Mouse (Mus musculus) liver, embryonic 11.5 days (tissue): ENCODE measurements around the gene Fance. TPM values are rescaled to one million over a fixed set of nuclear protein-coding genes. Genes with fewer than 3 reads are reported as not detected.
"Not testable (repeated sequence)": the region's sequence is repeated elsewhere in the genome, so short reads cannot be mapped to it uniquely, and the experiment has no call there.

ENCODE experiments used
- ATAC-seq: fragments of 200-750 bp; cut with Nextera tagmentation; replicated peaks from 2 replicates; pipeline ENCODE4 v1.8.0; 2017; ENCODE audit warnings: moderate number of reproducible peaks, mild to moderate bottlenecking, moderate TSS enrichment, moderate library complexity; ENCODE audit not compliant: low FRiP score
- DNase-seq: peaks from one replicate; pipeline ENCODE4 v3.0.0-alpha.2; 2017; ENCODE audit warnings: low spot score
- H3K27ac ChIP-seq: fragments of 300-500 bp; sonication (generic); 2 replicates; pipeline ENCODE4 v1.5.1; 2014; ENCODE audit warnings: mild to moderate bottlenecking, low read depth, low read length, control low read depth
- H3K27me3 ChIP-seq: fragments of 300-500 bp; sonication (generic); replicated peaks from 2 replicates; pipeline ENCODE4 v1.6.1; 2014; ENCODE audit warnings: low read length, mixed read lengths; ENCODE audit not compliant: control insufficient read depth, insufficient read depth
- H3K36me3 ChIP-seq: fragments of 300-500 bp; sonication (generic); 2 replicates; pipeline ENCODE4 v1.6.1; 2014; ENCODE audit warnings: mild to moderate bottlenecking, low read length, moderate library complexity, mixed read lengths; ENCODE audit not compliant: control insufficient read depth, insufficient read depth
- H3K4me1 ChIP-seq: fragments of 300-500 bp; sonication (generic); replicated peaks from 2 replicates; pipeline ENCODE4 v1.6.1; 2014; ENCODE audit warnings: low read length, mixed read lengths; ENCODE audit not compliant: control insufficient read depth, insufficient read depth
- H3K4me2 ChIP-seq: fragments of 300-500 bp; sonication (generic); 2 replicates; pipeline ENCODE4 v1.6.1; 2014; ENCODE audit warnings: mild to moderate bottlenecking, control low read depth, moderate library complexity
- H3K4me3 ChIP-seq: fragments of 300-500 bp; sonication (generic); 2 replicates; pipeline ENCODE4 v1.5.1; 2014; ENCODE audit warnings: low read depth, low read length, control low read depth
- H3K9ac ChIP-seq: fragments of 300-500 bp; sonication (generic); 2 replicates; pipeline ENCODE4 v1.6.1; 2014; ENCODE audit warnings: low read depth, low read length, control low read depth
- H3K9me3 ChIP-seq: fragments of 300-500 bp; sonication (generic); 2 replicates; pipeline ENCODE4 v1.6.1; 2016; ENCODE audit warnings: low read length, inconsistent platforms, mixed read lengths; ENCODE audit not compliant: control insufficient read depth
- WGBS: fragments of 180-500 bp; shearing (Covaris S2); extraction: QIAGEN DNeasy Blood & Tissue Kit; methylation state at CpG from one replicate; pipeline ENCODE4 v1.1.7; 2014; 5-methylcytosine and 5-hydroxymethylcytosine counted together
- polyA plus RNA-seq: library from polyadenylated mRNA; unstranded; fragments of >200 nt; fragmentation: Nextera tagmentation; extraction: Ambion mirVana; gene quantifications from 2 replicates; pipeline ENCODE4 v1.2.1, GENCODE M21; 2014

Gene Fance
- polyA plus RNA-seq, 1 experiment from 2014 or later = 31.1 TPM

DNA sequence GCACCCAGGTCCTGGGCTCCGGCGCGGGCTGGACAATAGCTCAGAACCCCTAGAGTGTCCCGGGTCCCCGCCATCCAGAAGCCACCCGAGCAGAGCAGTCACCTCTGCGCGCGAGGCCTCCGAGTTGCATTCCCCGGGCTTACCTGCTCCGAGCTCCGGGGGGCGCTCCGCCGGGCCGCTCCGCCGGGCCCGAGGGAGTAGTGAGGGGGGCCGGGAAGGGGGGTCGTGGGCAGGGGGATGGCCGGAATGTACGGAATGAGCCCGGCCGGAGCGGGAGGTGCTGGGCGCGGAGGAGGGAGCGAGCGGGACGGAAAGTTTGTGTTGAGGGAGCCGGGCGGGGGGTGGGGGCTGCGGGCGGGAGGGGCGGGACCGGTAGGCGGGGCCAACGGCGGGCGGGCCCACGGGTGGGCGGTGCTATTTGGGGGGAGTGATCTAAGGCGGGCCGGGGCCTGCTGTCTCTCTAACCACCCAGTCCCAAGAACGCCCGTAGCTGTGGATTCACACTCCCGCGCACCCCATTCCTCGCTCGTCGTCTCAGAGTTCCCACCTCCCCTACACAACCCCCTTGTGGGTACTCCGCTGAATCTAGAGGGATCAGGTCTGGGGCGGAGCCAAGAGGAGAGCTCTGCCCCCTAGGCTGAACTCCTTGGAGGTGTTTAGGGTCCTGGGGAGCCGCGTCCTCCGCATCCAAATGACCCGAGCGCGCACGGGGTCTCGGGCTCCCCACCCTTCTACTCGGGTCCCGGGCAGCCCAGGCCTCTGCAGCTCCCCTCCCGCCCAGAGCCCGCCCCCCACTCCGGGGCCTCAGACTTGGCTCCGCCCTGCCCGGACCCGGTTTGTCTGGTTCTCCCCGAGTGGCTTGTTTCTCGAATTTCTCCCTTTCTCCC lies 37.4 kb downstream of the Fance start, which contains the start of gene Tead3:
Tead3 (minus strand) TSS at position 352 of the 887 bp plus-strand sequence.
- DNase-seq (peak; percentile 91), ATAC-seq (peak; percentile 78)
- H3K27ac ChIP-seq = peak within 1 kb of the TSS; percentile 95
- H3K9ac ChIP-seq = peak within 1 kb of the TSS; percentile 74
- no peaks in the 10 kb centered on the region for H3K36me3 ChIP-seq
- H3K4me3 ChIP-seq = peak within 1 kb of the TSS; percentile 81
- H3K9me3 ChIP-seq = no peaks in the 10 kb centered on the region
- H3K4me2 ChIP-seq = peak within 1 kb of the TSS; percentile 95
- H3K4me1 ChIP-seq = peaks cover 51% of the 10 kb centered on the region
- H3K27me3 ChIP-seq = peaks cover 21% of the 10 kb centered on the region
- WGBS = under 1% methylated on average over 59 of the region's 73 CpGs

DNA sequence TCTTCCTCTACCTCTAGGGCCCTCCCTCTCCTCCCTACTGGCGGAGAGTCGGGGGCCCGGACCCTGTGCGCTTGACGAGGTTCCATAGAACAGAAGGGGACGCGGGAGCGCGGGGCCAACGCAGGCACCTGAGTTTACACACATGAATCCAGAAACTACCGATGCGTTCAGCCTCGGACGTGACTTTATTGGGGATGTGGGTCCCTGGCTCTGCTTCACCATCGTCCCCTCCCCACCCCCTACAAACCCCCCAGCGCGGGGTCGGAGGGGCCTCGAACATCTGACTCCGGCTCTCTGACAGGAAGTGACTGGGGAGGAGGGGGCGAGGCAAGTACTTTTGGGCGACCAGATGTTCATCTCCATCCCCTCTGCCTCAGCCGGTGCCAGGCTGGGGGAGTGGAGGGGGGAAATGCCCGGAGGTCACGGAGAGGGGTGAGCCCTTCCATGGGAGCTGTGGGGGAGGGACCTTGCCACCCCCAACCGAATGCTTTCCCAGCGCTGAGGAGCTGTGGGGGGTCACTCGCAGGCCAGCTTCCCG lies 38.1 kb downstream of the Fance start:
- Histone ChIP-seq H3K4me3 (peak overlapping the region; percentile 81), H3K4me1 (peaks cover 44% of the 10 kb centered on the region), H3K27me3 (peaks cover 18% of the 10 kb centered on the region), H3K27ac (peak overlapping the region; percentile 95), H3K4me2 (peak overlapping the region; percentile 95), H3K9ac (peak overlapping the region; percentile 74), H3K36me3 (no peaks in the 10 kb centered on the region), H3K9me3 (no peaks in the 10 kb centered on the region)
- 1% methylated on average over 29 of the region's 29 CpGs for WGBS
- DNase-seq (no peak), ATAC-seq (peak; percentile 0; the same call in 1 of the 2 replicates)

DNA sequence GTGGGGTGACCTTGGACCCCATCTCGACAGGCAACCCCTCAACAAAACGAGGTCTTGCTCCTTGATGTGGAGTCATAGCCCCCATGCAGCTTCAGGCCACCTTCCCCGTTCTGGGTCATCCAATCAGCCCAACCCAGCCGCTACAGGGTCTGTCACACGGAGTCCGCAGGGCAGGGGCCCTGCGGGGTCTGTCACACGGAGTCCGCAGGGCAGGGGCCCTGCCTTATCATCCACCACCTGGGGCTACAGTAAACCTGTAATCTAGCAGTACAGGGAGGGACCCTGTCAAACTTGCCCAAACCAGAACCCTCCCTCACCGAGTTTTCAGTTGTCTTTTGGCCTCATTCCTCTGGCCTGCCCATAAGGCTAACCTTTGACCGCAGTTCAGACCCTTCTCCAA lies 38.7 kb downstream of the Fance start:
- H3K4me1 ChIP-seq = peaks cover 40% of the 10 kb centered on the region
- H3K9ac ChIP-seq = peak overlapping the region; percentile 74
- H3K4me3 ChIP-seq = peak overlapping the region; percentile 81
- ATAC-seq = peak; percentile 82
- peak overlapping the region; percentile 95 for H3K27ac ChIP-seq
- 2% methylated on average over 11 of the region's 11 CpGs for WGBS
- no peaks in the 10 kb centered on the region for H3K9me3 ChIP-seq
- H3K36me3 ChIP-seq = no peaks in the 10 kb centered on the region
- peak; percentile 69 for DNase-seq
- H3K4me2 ChIP-seq = peak overlapping the region; percentile 95
- H3K27me3 ChIP-seq = peaks cover 18% of the 10 kb centered on the region

DNA sequence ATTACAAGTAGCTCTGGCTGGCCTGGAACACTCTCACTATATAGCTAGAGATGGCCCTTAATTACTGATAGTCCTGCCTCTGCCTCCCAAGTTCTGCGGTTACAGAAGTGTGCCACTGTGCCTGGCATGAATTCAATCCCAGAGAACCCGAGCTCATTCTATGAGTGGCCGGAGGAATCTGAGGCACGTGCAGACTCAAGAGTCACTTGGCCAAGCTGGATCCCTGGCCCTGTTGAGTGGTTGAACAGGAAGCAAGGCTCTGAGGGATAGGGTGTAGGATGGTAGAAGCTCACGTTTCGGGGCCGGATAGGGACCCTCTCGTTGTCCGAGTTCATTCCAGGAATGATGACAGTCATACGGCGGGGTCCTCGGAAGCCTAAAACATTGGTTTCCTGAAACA lies 42.6 kb downstream of the Fance start:
- Histone ChIP-seq H3K4me2 (no peak overlapping the region), H3K9me3 (no peaks in the 10 kb centered on the region), H3K36me3 (no peaks in the 10 kb centered on the region), H3K27me3 (peaks cover 15% of the 10 kb centered on the region), H3K9ac (no peak overlapping the region), H3K27ac (no peak overlapping the region), H3K4me3 (no peak overlapping the region), H3K4me1 (peaks cover 23% of the 10 kb centered on the region)
- no peak for ATAC-seq
- DNase-seq = no peak
- 90% methylated on average over 12 of the region's 12 CpGs for WGBS

DNA sequence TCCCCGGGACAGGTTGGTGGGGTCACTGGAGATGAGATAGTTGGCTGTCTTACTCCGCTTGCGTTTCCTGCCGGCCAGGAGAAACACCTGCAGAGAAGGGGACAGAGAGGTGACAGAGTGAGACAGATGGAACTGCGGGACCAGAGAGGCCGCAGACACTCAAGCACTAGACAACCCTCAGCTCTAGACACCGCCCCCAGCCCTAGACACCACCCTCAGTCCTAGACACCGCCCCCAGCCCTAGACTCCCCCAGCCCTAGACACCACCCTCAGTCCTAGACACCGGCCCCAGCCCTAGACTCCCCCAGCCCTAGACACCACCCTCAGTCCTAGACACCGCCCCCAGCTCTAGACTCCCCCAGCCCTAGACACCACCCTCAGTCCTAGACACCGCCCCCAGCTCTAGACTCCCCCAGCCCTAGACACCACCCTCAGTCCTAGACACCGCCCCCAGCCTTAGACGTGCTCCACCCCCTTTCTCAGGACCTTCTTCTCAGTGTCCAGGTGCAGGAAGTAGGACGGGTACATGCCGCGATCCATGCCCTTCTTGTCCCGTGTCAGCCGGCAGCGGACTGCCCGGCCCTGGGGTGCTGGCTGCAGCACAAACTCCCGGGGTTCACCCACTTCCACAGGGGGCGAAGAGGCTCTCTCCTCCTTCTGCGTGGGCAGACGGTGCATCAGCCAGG lies 45.4 kb downstream of the Fance start:
- WGBS = 20% methylated on average over 24 of the region's 24 CpGs
- not testable (repeated sequence) for DNase-seq, H3K4me3 ChIP-seq, H3K9me3 ChIP-seq, H3K36me3 ChIP-seq, H3K9ac ChIP-seq, H3K27ac ChIP-seq, ATAC-seq
- peaks cover 34% of the 10 kb centered on the region for H3K27me3 ChIP-seq
- peak overlapping the region; percentile 12; the same call in 1 of the 2 replicates for H3K4me2 ChIP-seq
- peaks cover 16% of the 10 kb centered on the region; the same call in 1 of the 2 replicates for H3K4me1 ChIP-seq

DNA sequence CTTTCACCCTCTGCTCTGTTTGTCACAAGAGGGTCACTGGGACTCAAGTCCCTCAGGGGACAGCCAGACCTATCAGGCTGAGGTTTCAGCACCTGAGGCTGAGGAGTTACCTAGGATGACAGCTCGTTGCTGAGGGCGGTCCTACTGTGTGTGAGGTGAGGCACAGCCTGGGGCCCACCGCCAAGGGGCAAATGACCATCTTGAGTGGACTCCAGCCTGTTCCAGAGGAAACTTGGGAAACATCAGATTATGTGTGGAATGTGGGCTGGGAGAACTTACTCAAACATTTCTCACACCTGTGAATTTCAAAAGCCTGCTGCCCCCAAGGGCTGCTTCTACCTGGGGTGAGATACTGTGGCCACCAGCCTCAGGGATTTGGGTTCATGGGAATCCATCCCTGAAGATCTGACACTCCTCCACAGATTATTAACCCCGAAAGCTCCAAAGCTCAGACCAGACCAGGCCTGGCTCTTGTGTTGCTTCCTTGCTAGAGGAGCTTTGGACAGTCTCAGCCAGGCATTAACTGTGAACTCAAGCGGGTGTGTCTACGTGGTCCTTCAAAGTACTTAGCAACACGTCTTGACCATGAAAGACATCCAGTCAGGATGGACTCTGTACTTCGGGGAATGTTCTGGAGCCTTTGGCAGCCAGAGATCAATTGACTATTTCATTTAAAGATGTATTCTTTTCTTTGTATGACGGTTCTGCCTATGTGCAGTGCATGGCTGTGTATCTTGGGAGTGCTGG lies 47.4 kb downstream of the Fance start:
- peaks cover 51% of the 10 kb centered on the region for H3K27me3 ChIP-seq
- H3K9ac ChIP-seq = no peak overlapping the region
- H3K4me3 ChIP-seq = no peak overlapping the region
- H3K27ac ChIP-seq = no peak overlapping the region
- H3K4me1 ChIP-seq = peaks cover 24% of the 10 kb centered on the region
- DNase-seq (no peak), ATAC-seq (no peak)
- H3K36me3 ChIP-seq = no peaks in the 10 kb centered on the region
- no peaks in the 10 kb centered on the region for H3K9me3 ChIP-seq
- H3K4me2 ChIP-seq = no peak overlapping the region
- 74% methylated on average over 9 of the region's 9 CpGs for WGBS

DNA sequence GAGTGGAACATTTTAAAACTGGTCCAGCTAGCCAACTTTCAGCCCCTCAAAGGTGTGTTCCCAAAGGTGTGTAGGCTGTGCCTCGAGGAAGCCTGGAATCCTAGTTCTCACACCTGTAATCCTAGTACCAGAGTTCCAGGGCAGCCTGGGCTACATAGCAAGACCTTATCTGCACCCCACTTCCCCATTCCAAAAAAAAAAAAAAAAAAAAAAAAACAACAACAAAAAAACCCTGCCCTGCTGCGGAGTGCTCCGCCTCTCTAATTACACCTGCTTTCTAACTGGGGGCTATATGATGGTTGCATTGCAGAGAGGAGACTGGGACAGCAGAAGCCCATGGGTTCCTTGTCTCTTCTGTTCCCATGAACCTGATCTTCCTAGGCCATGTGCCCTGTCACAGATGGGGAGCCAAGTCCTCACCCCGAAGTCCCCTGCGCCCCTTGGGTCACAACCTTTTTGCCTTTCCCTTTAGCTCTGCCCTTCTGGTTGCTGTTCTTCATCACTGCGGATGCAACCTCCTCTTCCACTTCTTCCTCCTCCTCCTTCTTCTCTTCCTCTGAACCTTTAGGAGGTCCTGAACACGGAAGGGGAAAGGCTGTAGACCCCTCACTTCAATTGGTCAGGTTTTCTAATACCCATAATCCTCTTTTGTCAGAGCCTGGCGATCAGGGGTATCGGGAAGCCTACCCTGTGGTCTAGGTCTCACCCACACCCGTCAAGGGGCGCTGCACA lies 48.8 kb downstream of the Fance start:
- Histone ChIP-seq H3K4me2 (peak overlapping the region; percentile 68), H3K27ac (no peak overlapping the region), H3K9ac (peak overlapping the region; percentile 2), H3K27me3 (peaks cover 56% of the 10 kb centered on the region), H3K9me3 (no peaks in the 10 kb centered on the region), H3K36me3 (no peaks in the 10 kb centered on the region), H3K4me1 (peaks cover 24% of the 10 kb centered on the region), H3K4me3 (peak overlapping the region; percentile 42)
- 31% methylated on average over 11 of the region's 11 CpGs for WGBS
- ATAC-seq (no peak), DNase-seq (no peak)
